Mouse (Mus musculus) midbrain, postnatal 0 days (tissue): ENCODE measurements around the gene Diexf. TPM values are rescaled to one million over a fixed set of nuclear protein-coding genes. Genes with fewer than 3 reads are reported as not detected.

Experiments used
- ATAC-seq: fragments of 200-750 bp; cut with Nextera tagmentation; 2 replicates; pipeline ENCODE4 v1.8.0; 2017; ENCODE audit warnings: moderate number of reproducible peaks, mild to moderate bottlenecking, moderate TSS enrichment, moderate library complexity; ENCODE audit not compliant: low FRiP score
- DNase-seq: peaks from one replicate; pipeline ENCODE4 v3.0.0-alpha.2; 2015; ENCODE audit warnings: low spot score
- H3K27ac ChIP-seq: fragments of 300-500 bp; sonication (generic); 2 replicates; pipeline ENCODE4 v1.5.1; 2014; ENCODE audit warnings: low read depth, mild to moderate bottlenecking, low read length, mixed read lengths
- H3K27me3 ChIP-seq: fragments of 300-500 bp; sonication (generic); 2 replicates; pipeline ENCODE4 v1.6.1; 2014; ENCODE audit warnings: low read length, control low read depth, mixed read lengths; ENCODE audit not compliant: insufficient read depth
- H3K36me3 ChIP-seq: fragments of 300-500 bp; sonication (generic); 2 replicates; pipeline ENCODE4 v1.6.1; 2014; ENCODE audit warnings: low read length, control low read depth, mixed read lengths; ENCODE audit not compliant: insufficient read depth
- H3K4me1 ChIP-seq: fragments of 300-500 bp; sonication (generic); 2 replicates; pipeline ENCODE4 v1.6.1; 2014; ENCODE audit warnings: mild to moderate bottlenecking, control low read depth, antibody characterized with exemption, low read length, mixed read lengths; ENCODE audit not compliant: insufficient read depth
- H3K4me2 ChIP-seq: fragments of 300-500 bp; sonication (generic); 2 replicates; pipeline ENCODE4 v1.6.1; 2014; ENCODE audit warnings: low read depth, mild to moderate bottlenecking, low read length, mixed read lengths; ENCODE audit not compliant: poor library complexity, severe bottlenecking
- H3K4me3 ChIP-seq: fragments of 300-500 bp; sonication (generic); 2 replicates; pipeline ENCODE4 v1.5.1; 2014; ENCODE audit warnings: low read depth, mild to moderate bottlenecking, low read length, moderate library complexity
- H3K9ac ChIP-seq: fragments of 300-500 bp; sonication (generic); replicated peaks from 2 replicates; pipeline ENCODE4 v1.6.1; 2014; ENCODE audit warnings: mild to moderate bottlenecking, low read length, moderate library complexity, mixed read lengths; ENCODE audit not compliant: poor library complexity, severe bottlenecking
- H3K9me3 ChIP-seq: fragments of 300-500 bp; sonication (generic); 2 replicates; pipeline ENCODE4 v1.6.1; 2016; ENCODE audit warnings: low read length, control low read depth
- CTCF ChIP-seq: IDR thresholded peaks from 2 replicates; pipeline ENCODE4 v1.5.1; 2016; ENCODE audit warnings: antibody characterized with exemption, mild to moderate bottlenecking
- WGBS: fragments of 180-500 bp; shearing (Covaris S2); extraction: QIAGEN DNeasy Blood & Tissue Kit; methylation state at CpG from one replicate; pipeline ENCODE4 v1.1.7; 2014; 5-methylcytosine and 5-hydroxymethylcytosine counted together
- polyA plus RNA-seq: library from polyadenylated mRNA; unstranded; fragments of >200 nt; fragmentation: Nextera tagmentation; extraction: Ambion mirVana; gene quantifications from 2 replicates; pipeline ENCODE4 v1.2.1, GENCODE M21; 2015
- total RNA-seq: library from RNA; depleted of rRNA; stranded (reverse); fragments of >200 nt; gene quantifications from 2 replicates; pipeline ENCODE4 v1.2.3, GENCODE M21; 2014; rRNA removed

The Diexf gene
- total RNA-seq: 14.4 and 15.5 TPM in 2 replicates
- 3.4 and 3.9 TPM in 2 replicates for polyA plus RNA-seq

- H3K27ac ChIP-seq: peak within 1 kb of the TSS; percentile 77
- ATAC-seq (peak; percentile 92), DNase-seq (peak; percentile 99)
- 0 out of 2 replicates have a peak, but pooled peaks cover 3% of the 10 kb centered on the region for H3K4me1 ChIP-seq
- H3K4me2 ChIP-seq: peak within 1 kb of the TSS; percentile 57
- peak within 1 kb of the TSS; percentile 90 for H3K4me3 ChIP-seq
- H3K36me3 ChIP-seq: peaks cover 11% of the 10 kb centered on the region
- peak; percentile 98 for TF ChIP-seq CTCF
- no peaks in the 10 kb centered on the region for H3K27me3 ChIP-seq
- WGBS: under 1% methylated on average over 61 of the region's 61 CpGs
- peak within 1 kb of the TSS; percentile 76 for H3K9ac ChIP-seq
- no peaks in the 10 kb centered on the region for H3K9me3 ChIP-seq
Measured at GRCm38 (mm10) chr1:193129786-193130455, at the start of gene Diexf. Gene Diexf (minus strand): TSS chr1:193130272.

- Histone ChIP-seq H3K9me3 (no peaks in the 10 kb centered on the region), H3K27me3 (no peaks in the 10 kb centered on the region), H3K36me3 (no peaks in the 10 kb centered on the region), H3K4me3 (peak overlapping the region; percentile 67), H3K4me2 (peak overlapping the region; percentile 71), H3K27ac (peak overlapping the region; percentile 85; the same call in 1 of the 2 replicates), H3K4me1 (peaks cover 8% of the 10 kb centered on the region), H3K9ac (peak overlapping the region; percentile 81; the same call in 1 of the 2 replicates)
- WGBS: 95% methylated on average over 13 of the region's 13 CpGs
- ATAC-seq: no peak
- no peak for TF ChIP-seq CTCF
- DNase-seq: no peak
Measured at GRCm38 (mm10) chr1:193174143-193174733, 44.2 kb upstream of the Diexf start.

GRCm38 (mm10) chr1:193173810-193174129 is 43.7 kb upstream of the Diexf start:
- peak overlapping the region; percentile 71 for H3K4me2 ChIP-seq
- peak overlapping the region; percentile 81 for H3K9ac ChIP-seq
- WGBS: 19% methylated on average over 9 of the region's 9 CpGs
- no peaks in the 10 kb centered on the region for H3K9me3 ChIP-seq
- peak overlapping the region; percentile 67 for H3K4me3 ChIP-seq
- H3K27me3 ChIP-seq: no peaks in the 10 kb centered on the region
- DNase-seq (no peak), ATAC-seq (no peak)
- H3K27ac ChIP-seq: peak overlapping the region; percentile 85
- no peak for TF ChIP-seq CTCF
- H3K36me3 ChIP-seq: no peaks in the 10 kb centered on the region
- H3K4me1 ChIP-seq: peaks cover 8% of the 10 kb centered on the region

- peak overlapping the region; percentile 85 for H3K27ac ChIP-seq
- peak; percentile 99 for DNase-seq
- WGBS: under 1% methylated on average over 48 of the region's 48 CpGs
- H3K4me3 ChIP-seq: peak overlapping the region; percentile 67
- no peaks in the 10 kb centered on the region for H3K36me3 ChIP-seq
- peak; percentile 99 for ATAC-seq
- peaks cover 8% of the 10 kb centered on the region for H3K4me1 ChIP-seq
- peak; percentile 25 for TF ChIP-seq CTCF
- peak overlapping the region; percentile 71 for H3K4me2 ChIP-seq
- no peaks in the 10 kb centered on the region for H3K27me3 ChIP-seq
- H3K9ac ChIP-seq: peak overlapping the region; percentile 81
- no peaks in the 10 kb centered on the region for H3K9me3 ChIP-seq
Measured at GRCm38 (mm10) chr1:193172991-193173809, 43.1 kb upstream of the Diexf start.

- Histone ChIP-seq H3K9ac (no peak overlapping the region), H3K4me1 (peaks cover 8% of the 10 kb centered on the region; the same call in 1 of the 2 replicates), H3K4me3 (no peak overlapping the region), H3K27ac (no peak overlapping the region), H3K9me3 (no peaks in the 10 kb centered on the region), H3K36me3 (no peaks in the 10 kb centered on the region), H3K27me3 (no peaks in the 10 kb centered on the region), H3K4me2 (no peak overlapping the region)
- no peak for TF ChIP-seq CTCF
- DNase-seq (peak; percentile 65), ATAC-seq (no peak)
- WGBS: 69% methylated on average over 2 of the region's 2 CpGs
Measured at GRCm38 (mm10) chr1:193169856-193170255, 39.8 kb upstream of the Diexf start.
